Mouse (Mus musculus): ENCODE data around the gene Gm27021. TPM values are rescaled to one million over a fixed set of nuclear protein-coding genes. Genes with fewer than 3 reads are reported as not detected.

Gm27021 gene
- total and polyA plus RNA-seq, 2 experiments from 2014 or later = 7.9 to 13.8 TPM

DNA sequence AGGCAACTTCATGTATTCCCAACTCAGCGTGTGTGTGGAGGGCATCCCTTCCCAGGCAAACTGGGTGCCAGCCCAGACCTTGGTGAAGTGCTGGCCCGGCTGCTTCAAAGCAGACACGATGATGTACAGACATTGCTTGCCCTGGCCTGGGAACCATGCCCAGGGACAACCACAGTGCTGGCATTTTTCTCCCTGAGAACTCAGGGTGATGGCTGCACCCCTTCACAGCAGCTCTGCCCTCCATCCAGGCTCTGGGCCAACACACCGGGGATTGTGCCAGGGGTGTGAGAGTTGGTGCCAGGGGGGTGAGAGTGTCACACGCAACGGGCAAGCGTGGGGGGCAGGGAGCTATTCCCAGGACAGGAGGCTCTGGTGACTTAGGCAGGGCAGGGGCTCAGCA, 23.2 kb downstream of the Gm27021 start:
- Histone ChIP-seq H3K4me1 (ENCODE audit: insufficient read depth, low read length) (no peaks in the 10 kb centered on the region), H3K9ac (replicated peaks; ENCODE audit: low read length, poor library complexity, severe bottlenecking) (no peak overlapping the region), H3K9me3 (ENCODE audit: low read length) (no peaks in the 10 kb centered on the region), H3K27ac (ENCODE audit: low read depth, low read length) (0 out of 2 replicates have a peak overlapping the region, but pooled peaks have one; percentile 2), H3K36me3 (ENCODE audit: insufficient read depth, low read length) (no peaks in the 10 kb centered on the region), H3K4me3 (ENCODE audit: low read depth, low read length) (no peak overlapping the region), H3K4me2 (ENCODE audit: low read depth, low read length, poor library complexity, severe bottlenecking) (no peak overlapping the region), H3K27me3 (ENCODE audit: insufficient read depth, low read length) (no peaks in the 10 kb centered on the region)
- ATAC-seq (ENCODE audit: low FRiP score) (peak; percentile 83), DNase-seq (ENCODE audit: low spot score) (peak; percentile 88)
- WGBS = 73% methylated on average over 7 of the region's 7 CpGs
- no peak for TF ChIP-seq CTCF (IDR thresholded peaks at IDR 0.05)

DNA sequence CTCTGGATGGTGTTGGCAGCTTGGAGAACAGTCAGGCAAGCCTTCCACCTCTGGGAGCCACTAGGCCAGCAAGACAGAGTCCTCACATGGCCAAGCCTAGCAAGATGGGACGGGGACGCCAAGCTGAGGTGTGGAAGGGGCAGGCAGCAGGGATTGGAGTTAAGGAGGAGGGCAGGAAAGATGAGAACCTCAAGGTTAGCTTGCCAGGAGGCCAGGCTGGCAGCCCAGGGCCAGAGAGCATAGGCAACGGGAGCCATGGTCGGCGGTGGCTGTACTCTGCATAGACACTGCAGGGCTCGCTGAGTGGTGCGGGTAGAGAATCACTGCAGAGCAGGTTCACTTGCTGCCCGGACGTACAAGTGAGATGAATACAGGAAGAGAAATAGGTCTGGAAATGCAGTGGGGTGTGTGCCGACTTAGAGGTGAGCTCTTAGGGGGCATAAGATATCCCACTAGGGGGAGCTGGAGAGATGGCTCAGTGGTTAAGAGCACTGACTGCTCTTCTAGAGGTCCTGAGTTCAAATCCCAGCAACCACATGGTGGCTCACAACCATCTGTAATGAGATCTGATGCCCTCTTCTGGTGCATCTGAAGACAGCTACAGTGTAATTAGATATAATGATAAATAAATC, 25.7 kb downstream of the Gm27021 start:
- Histone ChIP-seq H3K9me3 (ENCODE audit: low read length) (no peaks in the 10 kb centered on the region), H3K27me3 (ENCODE audit: insufficient read depth, low read length) (no peaks in the 10 kb centered on the region), H3K36me3 (ENCODE audit: insufficient read depth, low read length) (no peaks in the 10 kb centered on the region), H3K4me1 (ENCODE audit: insufficient read depth, low read length) (no peaks in the 10 kb centered on the region), H3K4me3 (ENCODE audit: low read depth, low read length) (no peak overlapping the region), H3K4me2 (ENCODE audit: low read depth, low read length, poor library complexity, severe bottlenecking) (no peak overlapping the region), H3K27ac (ENCODE audit: low read depth, low read length) (no peak overlapping the region), H3K9ac (replicated peaks; ENCODE audit: low read length, poor library complexity, severe bottlenecking) (no peak overlapping the region)
- peak; percentile 27; the same call in 1 of the 2 replicates for TF ChIP-seq CTCF (IDR thresholded peaks at IDR 0.05)
- DNase-seq (ENCODE audit: low spot score) (no peak), ATAC-seq (ENCODE audit: low FRiP score) (no peak)
- 75% methylated on average over 10 of the region's 10 CpGs for WGBS

DNA sequence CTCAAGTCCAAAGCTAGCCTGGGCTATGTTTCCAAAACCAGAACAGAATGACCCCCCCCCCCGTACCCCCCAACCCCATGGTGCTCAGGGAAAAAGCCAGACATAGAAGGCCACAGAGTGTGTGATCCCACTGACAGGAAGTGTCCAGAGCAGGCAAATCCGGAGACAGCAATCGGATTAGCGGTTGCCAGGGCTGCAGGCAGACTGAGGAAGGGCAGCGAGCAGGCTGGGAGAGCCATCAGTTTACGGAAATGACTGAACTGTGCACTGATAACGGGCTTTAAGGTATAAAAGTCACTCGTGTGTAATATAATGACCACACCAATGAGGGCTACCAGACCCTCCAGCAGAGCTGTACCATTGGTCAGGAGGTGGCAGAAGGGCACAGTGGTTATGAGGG, 26.6 kb downstream of the Gm27021 start:
- no peak overlapping the region for H3K4me3 ChIP-seq (ENCODE audit: low read depth, low read length)
- no peak for TF ChIP-seq CTCF (IDR thresholded peaks at IDR 0.05)
- H3K36me3 ChIP-seq (ENCODE audit: insufficient read depth, low read length) = no peaks in the 10 kb centered on the region
- WGBS = 9% methylated on average over 8 of the region's 8 CpGs
- H3K9ac ChIP-seq (replicated peaks; ENCODE audit: low read length, poor library complexity, severe bottlenecking) = no peak overlapping the region
- no peaks in the 10 kb centered on the region for H3K9me3 ChIP-seq (ENCODE audit: low read length)
- ATAC-seq (ENCODE audit: low FRiP score) = no peak
- no peaks in the 10 kb centered on the region for H3K4me1 ChIP-seq (ENCODE audit: insufficient read depth, low read length)
- no peak overlapping the region for H3K4me2 ChIP-seq (ENCODE audit: low read depth, low read length, poor library complexity, severe bottlenecking)
- 0 out of 2 replicates have a peak overlapping the region, but pooled peaks have one; percentile 26 for H3K27ac ChIP-seq (ENCODE audit: low read depth, low read length)
- DNase-seq (ENCODE audit: low spot score) = no peak
- no peaks in the 10 kb centered on the region for H3K27me3 ChIP-seq (ENCODE audit: insufficient read depth, low read length)

DNA sequence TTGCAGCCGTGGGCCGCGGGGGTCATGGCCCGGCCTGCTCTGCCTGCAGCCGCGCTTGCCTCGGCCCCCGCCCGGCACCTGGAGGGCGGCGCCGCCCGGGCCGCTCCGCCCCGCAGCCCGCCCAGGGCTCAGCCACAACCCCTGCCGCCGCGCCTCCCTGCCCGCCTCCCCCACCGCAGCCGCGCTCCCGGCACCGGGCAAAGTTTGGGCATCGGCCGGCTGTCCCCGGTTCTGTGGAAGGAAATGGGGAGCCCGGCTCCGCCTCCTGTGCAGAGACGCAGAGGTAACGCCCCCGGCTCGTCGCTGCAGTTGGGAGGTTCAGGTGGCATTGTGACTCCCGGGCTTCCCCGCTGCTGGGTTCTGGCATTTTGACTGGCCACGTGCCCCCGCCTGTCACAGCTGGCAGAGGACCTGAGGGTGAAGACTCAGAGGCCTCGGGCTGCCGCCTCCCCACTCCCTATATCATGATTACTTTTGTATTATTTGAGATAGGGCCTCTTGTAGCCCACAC, 33.5 kb downstream of the Gm27021 start:
- peak; percentile 45 for ATAC-seq (ENCODE audit: low FRiP score)
- H3K9ac ChIP-seq (replicated peaks; ENCODE audit: low read length, poor library complexity, severe bottlenecking) = peak overlapping the region; percentile 85
- no peak overlapping the region; the same call in 1 of the 2 replicates for H3K27ac ChIP-seq (ENCODE audit: low read depth, low read length)

DNA sequence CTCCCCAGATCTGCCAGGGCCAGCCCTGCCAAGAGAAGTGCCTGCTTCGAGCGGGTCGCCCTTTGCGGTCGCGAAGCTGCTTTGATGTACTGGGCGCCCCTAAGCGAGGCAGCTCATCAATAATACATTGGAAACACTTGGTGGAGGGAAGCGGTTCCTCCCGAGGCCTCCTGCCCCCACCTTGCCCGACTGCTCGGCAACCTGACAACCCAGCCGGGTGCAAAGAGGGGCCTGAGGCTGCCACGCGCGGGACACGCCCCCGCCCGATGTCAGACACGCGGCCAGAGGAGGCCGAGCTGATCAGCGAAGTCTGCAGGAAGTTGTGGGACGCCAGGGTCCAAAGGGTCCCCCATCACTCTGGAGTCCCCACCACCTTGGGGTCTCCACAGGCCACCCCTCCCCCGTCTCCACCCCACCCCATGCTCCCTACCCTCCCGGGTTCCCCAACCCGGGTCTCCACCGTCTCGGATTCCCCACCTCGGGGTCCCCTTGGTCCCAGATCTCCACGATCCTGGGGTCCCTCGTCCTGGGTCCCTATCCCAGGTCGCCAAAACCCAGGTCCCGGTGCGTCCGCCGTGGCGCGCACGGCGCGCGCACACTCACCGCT, 34.1 kb downstream of the Gm27021 start:
- TF ChIP-seq CTCF (IDR thresholded peaks at IDR 0.05) = no peak
- WGBS = under 1% methylated on average over 42 of the region's 44 CpGs
- peak; percentile 27 for DNase-seq (ENCODE audit: low spot score)
- Histone ChIP-seq H3K36me3 (ENCODE audit: insufficient read depth, low read length) (no peaks in the 10 kb centered on the region), H3K4me1 (ENCODE audit: insufficient read depth, low read length) (0 out of 2 replicates have a peak, but pooled peaks cover 3% of the 10 kb centered on the region), H3K4me3 (ENCODE audit: low read depth, low read length) (peak overlapping the region; percentile 71), H3K27ac (ENCODE audit: low read depth, low read length) (no peak overlapping the region; the same call in 1 of the 2 replicates), H3K9me3 (ENCODE audit: low read length) (no peaks in the 10 kb centered on the region), H3K9ac (replicated peaks; ENCODE audit: low read length, poor library complexity, severe bottlenecking) (peak overlapping the region; percentile 85), H3K4me2 (ENCODE audit: low read depth, low read length, poor library complexity, severe bottlenecking) (peak overlapping the region; percentile 96), H3K27me3 (ENCODE audit: insufficient read depth, low read length) (no peaks in the 10 kb centered on the region)
- peak; percentile 57 for ATAC-seq (ENCODE audit: low FRiP score)

More for the DNA sequence above, 33.5 kb downstream of the Gm27021 start:
- Histone ChIP-seq H3K4me3 (ENCODE audit: low read depth, low read length) (peak overlapping the region; percentile 71), H3K9me3 (ENCODE audit: low read length) (no peaks in the 10 kb centered on the region), H3K27me3 (ENCODE audit: insufficient read depth, low read length) (no peaks in the 10 kb centered on the region), H3K36me3 (ENCODE audit: insufficient read depth, low read length) (no peaks in the 10 kb centered on the region), H3K4me2 (ENCODE audit: low read depth, low read length, poor library complexity, severe bottlenecking) (peak overlapping the region; percentile 96), H3K4me1 (ENCODE audit: insufficient read depth, low read length) (0 out of 2 replicates have a peak, but pooled peaks cover 3% of the 10 kb centered on the region)
- DNase-seq (ENCODE audit: low spot score) = peak; percentile 26
- under 1% methylated on average over 25 of the region's 42 CpGs for WGBS
- no peak for TF ChIP-seq CTCF (IDR thresholded peaks at IDR 0.05)

All from midbrain, postnatal 0 days (tissue).